Mouse (Mus musculus) spleen, adult 18-20 months (tissue): ENCODE measurements around the gene Atxn7l2.

ENCODE experiments used
- DNase-seq, 2 experiments: peaks; one replicate each; pipeline ENCODE4 v3.0.0; 2022; ENCODE audit warnings: mixed read lengths in 2 of 2

Atxn7l2 gene

DNA sequence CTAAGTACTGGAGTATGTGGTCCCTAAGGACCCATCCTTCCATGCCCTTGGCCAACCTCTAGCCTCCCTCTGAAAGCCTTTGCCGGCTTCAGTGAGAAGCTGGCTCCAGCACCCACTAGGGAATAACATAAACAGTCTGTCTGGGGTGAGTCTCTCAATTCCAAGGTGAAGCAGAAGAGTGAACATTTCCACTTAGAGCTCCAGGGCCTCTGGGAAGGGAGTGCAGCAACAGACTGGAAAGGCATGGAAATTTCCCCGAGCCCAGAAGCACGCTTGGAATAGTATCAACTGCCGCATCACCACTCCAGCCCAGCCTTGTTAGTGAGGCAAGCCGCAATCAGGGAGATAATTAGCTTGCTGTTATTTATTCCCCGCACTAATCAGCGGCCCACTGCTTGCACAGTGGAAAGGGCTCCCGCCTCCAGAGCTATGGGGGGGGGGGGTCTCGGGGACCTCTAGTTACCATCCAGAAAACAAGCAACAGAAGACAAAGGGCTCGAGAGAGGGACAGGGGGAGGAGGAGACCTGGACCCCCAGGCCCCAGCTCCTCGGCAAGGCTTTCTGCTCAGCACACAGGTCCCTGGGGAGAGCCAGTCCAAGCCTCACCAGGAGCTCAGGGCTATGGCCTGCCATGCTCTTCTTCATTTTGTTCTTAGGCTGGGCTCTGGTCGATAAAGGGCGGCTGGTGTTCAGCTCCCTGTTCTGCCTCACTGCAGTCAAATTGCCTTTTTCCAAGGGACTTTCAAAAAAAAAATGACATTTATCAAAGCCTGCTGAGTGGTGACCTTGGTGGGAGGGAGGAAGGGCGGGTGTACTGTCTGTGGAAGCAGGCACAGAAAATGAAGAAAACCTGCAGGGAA, 35.8 kb downstream of the Atxn7l2 start:
- no peak for DNase-seq

DNA sequence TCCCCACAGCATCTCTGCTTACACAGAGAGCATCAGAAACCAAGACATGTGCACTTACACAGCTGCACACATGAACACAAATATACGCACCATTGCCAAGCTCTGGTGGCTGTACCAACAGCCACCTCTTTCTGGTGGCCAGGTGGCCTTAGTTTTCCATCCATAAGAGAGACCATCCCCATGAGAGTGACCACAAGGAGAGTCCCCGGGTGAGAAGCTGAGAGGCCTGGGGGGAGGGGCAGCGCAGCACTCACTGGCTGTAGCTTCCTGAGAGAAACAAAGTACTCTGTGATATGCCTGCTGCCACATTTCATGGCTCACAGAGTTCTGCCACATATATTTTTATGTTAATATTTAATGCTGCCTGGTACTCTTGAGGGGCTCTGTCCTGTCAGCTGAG, 41.5 kb downstream of the Atxn7l2 start:
- DNase-seq: no peak

DNA sequence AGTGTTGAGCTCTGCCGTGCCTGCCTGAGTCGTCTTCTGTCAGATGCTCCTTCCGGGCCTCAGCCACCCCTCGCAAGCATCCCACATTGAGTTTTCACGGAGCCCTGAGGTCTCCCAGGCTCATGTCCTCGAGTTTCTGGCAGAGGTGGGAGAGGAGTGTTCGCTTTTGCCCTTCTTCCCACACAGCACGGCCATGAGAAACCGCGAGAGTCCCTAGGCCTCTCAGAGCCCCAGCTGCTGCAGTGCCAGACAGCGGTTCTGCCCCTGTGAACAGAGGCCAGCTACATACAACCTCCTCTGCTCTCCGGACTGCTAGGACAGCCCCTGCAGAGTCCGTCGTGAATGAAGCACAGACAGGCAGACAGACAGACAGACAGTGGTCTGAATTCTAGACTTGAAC, 43.2 kb downstream of the Atxn7l2 start:
- DNase-seq: no peak

DNA sequence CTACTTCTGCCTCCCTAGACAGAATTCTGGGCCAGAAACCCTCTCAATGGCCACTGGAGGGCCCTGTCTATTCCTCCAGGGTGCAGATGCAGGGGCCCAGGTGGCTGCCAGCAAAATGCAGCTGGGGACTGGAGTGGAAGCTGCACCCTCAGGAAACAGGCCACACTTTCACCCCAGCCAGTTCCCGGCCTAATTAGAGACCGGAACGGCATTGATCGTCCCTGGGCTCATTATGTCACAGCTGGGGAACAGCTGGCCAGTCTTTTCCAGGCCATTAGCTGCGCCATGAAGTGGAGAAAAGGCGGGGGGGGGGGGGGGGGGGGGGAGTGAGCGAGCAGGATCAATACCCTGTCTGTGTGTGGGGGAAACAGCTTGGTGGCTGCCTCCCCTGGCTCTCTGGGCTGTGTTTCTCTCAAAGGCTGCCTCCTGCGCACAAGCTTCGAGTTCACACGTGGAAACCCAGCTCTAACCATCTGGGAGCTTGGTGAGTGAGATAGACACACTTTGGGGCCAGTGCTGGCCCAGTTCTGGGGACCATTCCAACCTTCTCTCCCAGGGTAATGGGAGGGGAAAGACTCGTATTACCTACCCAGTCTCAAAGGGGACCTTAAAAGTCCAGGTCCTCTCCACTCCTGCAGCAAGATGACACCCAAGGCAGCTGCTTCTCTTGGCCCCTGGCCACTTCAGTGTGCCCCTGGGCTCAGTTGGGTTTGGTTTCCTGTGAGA, 44.1 kb downstream of the Atxn7l2 start:
- no peak for DNase-seq

DNA sequence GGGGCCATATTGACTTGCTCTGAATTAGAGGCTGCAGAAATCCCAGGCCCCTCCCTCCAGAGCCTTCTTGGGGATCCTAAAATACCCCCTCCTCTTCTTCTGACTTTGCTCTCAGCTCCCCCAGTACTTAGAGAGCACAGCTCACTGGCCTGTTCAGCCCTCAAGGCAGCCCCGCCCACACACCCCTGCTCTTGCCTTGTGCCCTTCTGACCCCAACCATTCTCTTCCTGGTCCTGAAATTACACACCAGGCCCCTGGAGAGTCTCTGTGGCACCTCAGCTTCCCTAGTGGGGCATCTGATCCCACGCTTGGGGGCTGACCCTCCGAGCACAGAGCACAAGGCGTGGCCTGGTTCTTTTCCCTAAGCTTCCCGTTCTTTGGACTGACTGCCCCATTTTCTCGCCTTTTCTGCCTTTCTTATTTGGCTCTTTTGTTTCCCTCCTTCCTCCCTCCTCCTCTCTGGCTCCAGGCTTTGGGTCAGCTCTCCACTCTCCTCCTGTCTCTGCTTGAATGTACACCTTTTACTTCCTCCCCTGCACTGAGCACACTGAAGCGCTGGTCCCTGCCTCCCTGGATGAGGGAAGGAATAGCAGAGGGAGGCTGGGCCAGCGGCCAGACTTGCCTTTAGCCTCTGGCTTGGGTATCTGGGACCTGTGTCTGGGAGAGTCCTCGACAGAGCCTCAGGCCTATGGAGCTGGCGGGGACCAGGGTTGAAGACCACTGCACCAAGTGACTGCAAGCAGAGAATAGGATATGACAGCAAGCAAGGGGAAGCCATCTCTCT, 45.0 kb downstream of the Atxn7l2 start:
- DNase-seq: no peak

DNA sequence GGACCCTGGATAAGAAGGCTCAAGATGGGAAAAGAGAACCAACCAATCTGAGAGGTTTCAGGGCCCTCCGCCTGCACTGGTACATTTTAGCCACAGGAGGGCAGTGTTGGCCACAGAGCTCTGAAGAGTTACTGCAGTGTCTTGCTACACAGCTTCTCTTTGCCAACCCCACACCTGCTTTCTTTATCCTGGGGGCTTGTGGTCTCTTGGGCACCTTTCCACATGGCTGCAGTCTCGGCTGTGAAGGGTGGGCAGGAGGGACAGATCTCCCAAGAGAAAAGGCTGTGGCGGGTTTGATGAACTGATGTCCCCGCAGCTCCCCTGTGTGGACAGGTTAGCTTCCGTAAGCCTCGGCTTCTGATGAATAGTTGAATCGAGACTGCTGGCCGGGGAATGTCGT, 45.9 kb downstream of the Atxn7l2 start:
- DNase-seq: peak; percentile 57 to 72

DNA sequence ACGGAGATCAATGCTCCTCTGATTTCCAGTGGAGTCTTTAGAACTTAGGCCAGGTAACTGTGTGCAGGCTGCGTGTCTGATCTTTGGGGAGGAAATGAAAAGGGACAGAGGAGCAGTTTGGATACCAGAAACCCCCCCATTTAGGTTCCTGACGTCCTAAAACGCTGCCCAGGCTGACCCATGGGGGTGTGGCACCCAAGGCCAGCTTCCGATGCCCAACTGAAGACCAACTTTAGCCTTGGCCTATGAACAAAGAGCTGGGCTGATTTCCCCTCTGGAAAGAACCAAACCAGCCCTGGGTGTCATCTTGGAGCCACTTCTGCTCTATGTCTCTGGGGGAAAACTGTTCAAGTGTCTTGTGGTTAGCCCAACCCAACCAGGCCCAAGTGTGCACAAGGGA, 46.6 kb downstream of the Atxn7l2 start:
- no peak for DNase-seq

DNA sequence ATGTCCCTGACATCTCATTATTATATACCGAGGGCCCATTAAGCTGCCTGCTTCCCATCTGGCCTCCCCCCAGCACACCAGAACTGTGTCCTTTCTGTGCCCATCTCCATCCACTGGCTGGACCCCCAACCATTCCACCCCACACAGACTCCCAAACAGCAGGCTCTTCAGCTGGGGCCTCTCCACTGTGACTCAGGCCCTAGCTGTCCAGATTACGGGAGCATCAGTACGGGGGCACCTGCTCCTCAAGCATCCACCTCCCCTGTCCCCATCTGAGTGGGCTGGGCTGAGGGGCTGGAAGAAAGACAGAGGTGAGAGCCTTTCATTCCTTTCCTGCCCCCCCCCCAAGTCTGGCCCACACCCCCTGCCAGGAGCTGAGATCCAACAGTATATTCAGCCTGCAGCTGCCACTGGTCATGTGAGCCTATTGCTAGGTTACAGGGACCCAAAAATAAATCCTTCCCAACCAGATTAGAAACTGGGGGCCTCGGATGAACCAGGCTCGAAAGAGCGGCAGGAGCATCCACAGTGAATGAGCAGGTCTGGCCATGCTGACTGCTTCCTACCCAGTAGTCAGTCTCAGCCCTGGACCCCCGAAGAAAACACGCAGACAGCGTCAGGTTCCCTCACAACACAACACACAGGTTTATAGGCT, 52.2 kb downstream of the Atxn7l2 start:
- no peak for DNase-seq

DNA sequence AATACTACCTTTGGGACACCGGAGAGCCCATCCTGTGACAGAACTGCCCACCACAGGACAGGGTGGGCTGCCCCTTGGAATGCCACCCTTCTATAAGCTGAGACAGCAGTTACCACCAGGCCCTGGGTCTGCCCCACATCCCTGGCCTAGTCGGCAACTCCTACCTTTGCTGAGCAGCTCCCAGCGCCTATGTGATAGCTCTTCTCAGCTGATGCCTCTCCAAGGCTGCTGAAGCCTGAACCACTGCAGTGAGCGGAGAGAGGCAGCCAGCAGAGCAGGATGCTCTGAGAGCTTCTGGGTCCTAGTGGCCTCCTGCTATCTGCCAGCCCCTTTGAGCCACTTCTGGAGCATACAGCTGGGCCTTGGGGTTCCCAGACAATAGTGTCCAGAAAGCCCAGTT, 56.1 kb downstream of the Atxn7l2 start, which contains the start of gene Gpr61:
Gpr61 (minus strand) TSS at position 227 of the 400 bp plus-strand sequence.
- no peak for DNase-seq

DNA sequence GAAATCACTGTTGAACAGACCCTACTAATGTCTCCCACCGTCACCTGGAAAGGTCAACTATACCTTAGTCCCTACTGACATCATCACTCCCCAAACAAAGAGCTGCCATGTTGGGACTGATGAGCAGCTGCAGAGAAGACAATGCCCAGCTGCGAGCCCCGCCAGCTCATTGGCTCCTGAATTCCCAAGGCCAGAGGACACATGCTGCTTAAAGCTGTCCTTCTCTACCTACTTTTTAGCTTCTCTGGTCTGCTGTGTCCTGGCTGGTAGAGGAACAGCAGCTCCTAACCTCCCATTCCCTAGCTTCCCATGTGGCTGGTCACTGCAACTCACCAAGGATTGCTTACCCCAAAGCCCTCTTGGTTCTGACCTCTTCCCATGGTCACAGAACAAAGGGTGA, 58.4 kb downstream of the Atxn7l2 start:
- DNase-seq: no peak
